Mouse (Mus musculus): ENCODE data around the gene Gja4. TPM values are rescaled to one million over a fixed set of nuclear protein-coding genes. Genes with fewer than 3 reads are reported as not detected.

The Gja4 gene
- polyA plus RNA-seq, 1 experiment from 2014 or later, result 25.4 TPM

DNA sequence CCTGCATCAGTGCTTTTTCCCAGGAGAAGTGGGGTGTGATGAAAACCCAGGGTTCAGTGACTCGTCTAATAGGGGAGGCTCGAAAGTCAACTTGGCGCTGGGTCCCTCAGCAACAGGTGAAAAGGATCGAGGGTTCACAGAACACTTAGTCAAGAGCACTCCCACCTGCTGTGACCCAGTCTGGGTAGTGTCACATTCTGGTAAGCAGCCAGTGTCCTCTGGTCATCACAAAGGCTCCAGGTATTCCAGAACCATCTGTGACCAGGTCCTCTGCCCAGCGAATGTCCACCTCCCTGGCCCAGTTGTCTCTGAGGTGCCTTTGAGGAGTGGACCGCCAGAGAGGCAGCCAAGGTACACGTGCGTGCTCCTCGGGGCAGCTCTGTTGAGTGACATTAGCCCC lies 2.3 kb downstream of the Gja4 start:
- H3K4me2 ChIP-seq (replicated peaks), result no peak overlapping the region
- 70% methylated on average over 9 of the region's 9 CpGs for WGBS
- H3K9ac ChIP-seq, result no peak overlapping the region
- no peak overlapping the region for H3K27ac ChIP-seq
- H3K4me3 ChIP-seq (replicated peaks; ENCODE audit: low read length), result no peak overlapping the region
- H3K27me3 ChIP-seq (ENCODE audit: control insufficient read depth, insufficient read depth, low read length), result no peaks in the 10 kb centered on the region; the same call in 1 of the 2 replicates
- H3K9me3 ChIP-seq (ENCODE audit: control insufficient read depth, low read length), result no peaks in the 10 kb centered on the region
- DNase-seq (ENCODE audit: low spot score) (no peak), ATAC-seq (ENCODE audit: low FRiP score) (no peak)
- no peaks in the 10 kb centered on the region for H3K36me3 ChIP-seq (replicated peaks; ENCODE audit: control insufficient read depth, insufficient read depth)
- no peaks in the 10 kb centered on the region for H3K4me1 ChIP-seq (replicated peaks; ENCODE audit: control insufficient read depth, insufficient read depth, low read length)

DNA sequence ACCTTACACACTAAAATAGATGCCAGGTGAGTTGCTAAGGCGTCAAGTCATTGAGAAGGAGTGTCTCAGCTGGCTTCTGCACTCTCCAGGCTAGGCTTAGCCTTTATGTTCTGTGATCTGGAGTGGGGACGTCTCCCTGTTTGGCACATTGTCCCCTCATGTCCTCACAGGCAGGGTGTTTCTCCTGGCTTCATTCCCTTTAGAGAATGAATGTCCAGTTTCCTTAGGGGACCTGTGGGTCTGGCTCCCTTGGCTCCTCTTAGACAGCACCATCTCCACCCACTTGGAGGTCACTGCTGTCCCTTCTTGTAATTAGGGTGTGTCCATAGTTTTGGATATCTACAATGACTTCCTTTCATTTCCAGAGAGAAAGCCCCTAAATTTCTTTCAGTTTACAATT lies 6.9 kb downstream of the Gja4 start:
- H3K9me3 ChIP-seq (ENCODE audit: control insufficient read depth, low read length), result no peaks in the 10 kb centered on the region
- H3K27ac ChIP-seq, result no peak overlapping the region
- H3K9ac ChIP-seq, result no peak overlapping the region
- no peak overlapping the region for H3K4me2 ChIP-seq (replicated peaks)
- ATAC-seq (ENCODE audit: low FRiP score) (no peak), DNase-seq (ENCODE audit: low spot score) (no peak)
- no peaks in the 10 kb centered on the region for H3K36me3 ChIP-seq (replicated peaks; ENCODE audit: control insufficient read depth, insufficient read depth)
- 64% methylated on average over 2 of the region's 2 CpGs for WGBS
- H3K4me3 ChIP-seq (replicated peaks; ENCODE audit: low read length), result no peak overlapping the region
- no peaks in the 10 kb centered on the region for H3K4me1 ChIP-seq (replicated peaks; ENCODE audit: control insufficient read depth, insufficient read depth, low read length)
- H3K27me3 ChIP-seq (ENCODE audit: control insufficient read depth, insufficient read depth, low read length), result no peaks in the 10 kb centered on the region

DNA sequence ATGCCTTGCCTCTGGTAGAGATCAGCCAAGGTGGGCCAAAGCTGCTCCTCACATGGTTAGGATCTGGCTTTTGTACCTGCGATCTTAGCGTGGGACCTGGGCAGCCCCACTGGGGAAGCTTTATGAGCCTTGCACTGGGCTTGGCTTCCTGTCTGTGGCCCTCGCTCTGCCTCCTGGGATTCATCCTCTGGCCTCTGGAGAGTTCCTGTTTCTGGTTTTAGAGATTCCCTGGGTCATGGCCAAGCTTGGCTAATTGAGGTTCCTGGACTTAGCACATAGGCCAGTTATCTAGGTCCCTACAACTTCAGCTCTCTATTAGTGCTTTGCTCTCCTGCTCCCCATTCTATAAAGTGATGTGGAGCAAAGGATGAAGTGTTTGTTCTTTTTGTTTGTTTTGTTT lies 10.0 kb downstream of the Gja4 start:
- no peaks in the 10 kb centered on the region for H3K9me3 ChIP-seq (ENCODE audit: control insufficient read depth, low read length)
- no peak overlapping the region for H3K4me3 ChIP-seq (replicated peaks; ENCODE audit: low read length)
- H3K9ac ChIP-seq, result no peak overlapping the region
- ATAC-seq (ENCODE audit: low FRiP score) (no peak), DNase-seq (ENCODE audit: low spot score) (no peak)
- H3K4me1 ChIP-seq (replicated peaks; ENCODE audit: control insufficient read depth, insufficient read depth, low read length), result no peaks in the 10 kb centered on the region
- H3K27me3 ChIP-seq (ENCODE audit: control insufficient read depth, insufficient read depth, low read length), result no peaks in the 10 kb centered on the region
- 72% methylated on average over 3 of the region's 3 CpGs for WGBS
- no peak overlapping the region for H3K4me2 ChIP-seq (replicated peaks)
- H3K36me3 ChIP-seq (replicated peaks; ENCODE audit: control insufficient read depth, insufficient read depth), result no peaks in the 10 kb centered on the region
- H3K27ac ChIP-seq, result no peak overlapping the region

DNA sequence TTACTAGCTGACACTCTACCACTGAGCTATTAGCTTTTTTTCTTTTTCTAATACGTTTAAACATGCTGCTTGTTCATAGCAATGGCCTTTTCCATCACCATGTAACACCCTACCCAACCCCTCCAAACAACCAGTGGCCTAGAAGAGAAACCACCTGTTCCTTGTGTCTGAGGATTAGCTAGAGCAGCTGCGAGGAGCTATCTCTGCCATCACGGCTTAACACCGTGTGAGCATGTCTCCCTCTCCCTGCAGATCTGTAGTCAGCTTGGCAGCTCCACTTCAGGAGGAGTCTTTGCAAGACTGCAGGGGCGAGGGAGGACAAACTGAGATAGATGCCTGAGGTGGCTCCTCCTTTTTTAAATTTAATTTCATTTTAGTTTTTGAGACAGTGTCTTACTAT lies 13.3 kb downstream of the Gja4 start:
- 74% methylated on average over 5 of the region's 5 CpGs for WGBS
- Histone ChIP-seq H3K36me3 (replicated peaks; ENCODE audit: control insufficient read depth, insufficient read depth) (no peaks in the 10 kb centered on the region), H3K9ac (no peak overlapping the region), H3K27ac (no peak overlapping the region), H3K9me3 (ENCODE audit: control insufficient read depth, low read length) (no peaks in the 10 kb centered on the region), H3K4me3 (replicated peaks; ENCODE audit: low read length) (no peak overlapping the region), H3K4me2 (replicated peaks) (no peak overlapping the region), H3K4me1 (replicated peaks; ENCODE audit: control insufficient read depth, insufficient read depth, low read length) (no peaks in the 10 kb centered on the region), H3K27me3 (ENCODE audit: control insufficient read depth, insufficient read depth, low read length) (no peaks in the 10 kb centered on the region)
- DNase-seq (ENCODE audit: low spot score), result no peak
- no peak for ATAC-seq (ENCODE audit: low FRiP score)

DNA sequence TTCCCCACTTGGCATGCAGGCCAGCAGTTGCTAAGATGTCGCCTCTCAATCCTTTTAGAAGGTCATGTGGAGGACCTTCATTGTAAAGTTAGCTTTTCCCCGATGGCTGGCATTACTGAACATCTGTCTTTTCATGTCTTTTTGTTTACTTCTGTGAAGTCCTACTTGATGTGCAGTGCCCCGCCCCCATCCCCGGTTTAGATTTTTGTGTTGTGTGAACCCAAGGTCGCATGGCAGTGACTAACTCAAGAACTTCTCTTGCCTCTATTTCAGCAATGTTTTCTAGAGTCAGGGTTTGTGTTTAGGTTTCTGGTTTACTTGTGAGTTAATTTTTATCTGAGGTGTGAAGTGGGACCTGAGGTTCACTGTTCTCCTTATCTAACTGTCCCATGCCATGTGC lies 21.2 kb downstream of the Gja4 start:
- 58% methylated on average over 5 of the region's 5 CpGs for WGBS
- no peak for DNase-seq (ENCODE audit: low spot score)

DNA sequence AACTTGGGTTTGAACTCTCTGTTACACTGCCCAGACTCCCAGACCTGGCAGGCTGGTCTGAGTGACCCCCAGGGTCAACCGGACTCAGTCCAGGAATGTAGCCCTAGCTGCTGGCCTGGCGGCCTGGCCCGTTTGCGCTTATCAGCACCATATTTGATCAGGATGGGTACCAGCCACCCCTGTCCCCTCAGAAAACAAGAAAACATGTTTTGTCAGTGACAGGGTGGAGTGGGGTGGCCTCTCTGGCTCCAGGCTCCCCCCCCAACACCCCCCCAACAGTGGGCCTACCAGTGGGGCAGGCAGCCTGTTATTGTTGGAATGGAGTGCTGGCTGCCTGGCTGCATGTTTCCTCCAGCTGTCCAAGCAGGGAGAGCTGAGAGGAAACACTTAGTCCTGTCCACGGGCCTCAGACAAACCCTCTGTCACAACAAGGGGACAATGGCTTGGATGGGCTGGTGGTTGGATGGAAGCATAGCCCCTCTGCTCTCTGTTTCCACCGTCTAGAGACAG lies 24.7 kb downstream of the Gja4 start:
- H3K4me2 ChIP-seq (replicated peaks), result no peak overlapping the region
- no peak overlapping the region for H3K9ac ChIP-seq
- no peaks in the 10 kb centered on the region for H3K36me3 ChIP-seq (replicated peaks; ENCODE audit: control insufficient read depth, insufficient read depth)
- H3K4me3 ChIP-seq (replicated peaks; ENCODE audit: low read length), result no peak overlapping the region
- H3K4me1 ChIP-seq (replicated peaks; ENCODE audit: control insufficient read depth, insufficient read depth, low read length), result no peaks in the 10 kb centered on the region
- no peak for DNase-seq (ENCODE audit: low spot score)
- no peaks in the 10 kb centered on the region for H3K9me3 ChIP-seq (ENCODE audit: control insufficient read depth, low read length)
- no peak for ATAC-seq (ENCODE audit: low FRiP score)
- 79% methylated on average over 6 of the region's 6 CpGs for WGBS
- no peaks in the 10 kb centered on the region for H3K27me3 ChIP-seq (ENCODE audit: control insufficient read depth, insufficient read depth, low read length)
- no peak overlapping the region for H3K27ac ChIP-seq

More for the DNA sequence above, 21.2 kb downstream of the Gja4 start:
- H3K36me3 ChIP-seq (replicated peaks; ENCODE audit: control insufficient read depth, insufficient read depth), result no peaks in the 10 kb centered on the region
- H3K4me2 ChIP-seq (replicated peaks), result no peak overlapping the region
- no peaks in the 10 kb centered on the region for H3K9me3 ChIP-seq (ENCODE audit: control insufficient read depth, low read length)
- ATAC-seq (ENCODE audit: low FRiP score), result no peak
- no peak overlapping the region for H3K4me3 ChIP-seq (replicated peaks; ENCODE audit: low read length)
- no peak overlapping the region for H3K9ac ChIP-seq
- no peaks in the 10 kb centered on the region for H3K4me1 ChIP-seq (replicated peaks; ENCODE audit: control insufficient read depth, insufficient read depth, low read length)
- H3K27me3 ChIP-seq (ENCODE audit: control insufficient read depth, insufficient read depth, low read length), result no peaks in the 10 kb centered on the region
- no peak overlapping the region for H3K27ac ChIP-seq

DNA sequence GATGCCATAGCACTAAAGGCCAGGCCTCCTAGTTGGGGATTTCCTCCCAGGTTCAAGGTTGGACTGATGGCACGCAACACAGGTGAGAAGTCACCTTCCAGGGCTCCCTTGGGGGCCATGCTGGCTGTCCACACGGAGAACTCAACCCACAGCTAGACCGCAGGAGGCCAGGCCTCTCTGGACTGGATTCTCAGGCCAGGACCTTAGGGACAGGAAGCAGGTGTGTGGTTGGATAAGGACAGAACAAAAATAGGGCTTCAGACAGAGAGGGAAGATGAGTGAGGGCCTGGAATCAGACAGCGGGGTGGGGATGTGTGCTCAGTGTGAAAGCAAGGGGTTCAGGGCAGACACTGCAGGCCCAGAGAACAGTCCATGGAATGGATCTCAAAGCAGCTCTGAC lies 26.9 kb downstream of the Gja4 start:
- 69% methylated on average over 4 of the region's 4 CpGs for WGBS

DNA sequence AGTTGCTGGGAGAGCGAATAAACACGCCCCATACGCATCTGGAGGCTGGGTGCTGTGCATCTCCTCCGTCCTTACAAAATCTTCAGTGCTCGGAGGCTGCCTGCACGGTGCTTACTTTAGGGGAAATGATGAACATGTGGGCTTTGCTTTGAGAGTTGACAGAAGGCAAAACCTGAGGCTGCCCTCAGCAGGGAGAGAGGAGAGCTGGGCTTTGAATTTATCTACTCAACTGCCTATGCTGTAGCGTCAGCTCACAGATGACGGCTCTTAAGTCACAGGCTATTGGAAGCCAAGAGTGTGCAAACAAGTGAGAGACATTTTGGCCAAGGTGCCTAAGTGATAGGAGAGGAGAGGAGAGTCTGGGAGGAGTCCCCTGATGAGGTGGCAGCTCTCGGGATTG lies 34.6 kb downstream of the Gja4 start:
- no peaks in the 10 kb centered on the region for H3K27me3 ChIP-seq (ENCODE audit: control insufficient read depth, insufficient read depth, low read length)
- no peak overlapping the region for H3K4me3 ChIP-seq (replicated peaks; ENCODE audit: low read length)
- H3K36me3 ChIP-seq (replicated peaks; ENCODE audit: control insufficient read depth, insufficient read depth), result no peaks in the 10 kb centered on the region
- no peaks in the 10 kb centered on the region for H3K4me1 ChIP-seq (replicated peaks; ENCODE audit: control insufficient read depth, insufficient read depth, low read length)
- H3K9me3 ChIP-seq (ENCODE audit: control insufficient read depth, low read length), result no peaks in the 10 kb centered on the region
- H3K27ac ChIP-seq, result no peak overlapping the region
- no peak for ATAC-seq (ENCODE audit: low FRiP score)
- no peak overlapping the region for H3K4me2 ChIP-seq (replicated peaks)
- 81% methylated on average over 9 of the region's 9 CpGs for WGBS
- DNase-seq (ENCODE audit: low spot score), result no peak
- H3K9ac ChIP-seq, result no peak overlapping the region

More for the DNA sequence above, 26.9 kb downstream of the Gja4 start:
- Histone ChIP-seq H3K27ac (no peak overlapping the region), H3K4me2 (replicated peaks) (no peak overlapping the region), H3K36me3 (replicated peaks; ENCODE audit: control insufficient read depth, insufficient read depth) (no peaks in the 10 kb centered on the region), H3K4me3 (replicated peaks; ENCODE audit: low read length) (no peak overlapping the region), H3K4me1 (replicated peaks; ENCODE audit: control insufficient read depth, insufficient read depth, low read length) (no peaks in the 10 kb centered on the region), H3K9ac (no peak overlapping the region), H3K27me3 (ENCODE audit: control insufficient read depth, insufficient read depth, low read length) (no peaks in the 10 kb centered on the region), H3K9me3 (ENCODE audit: control insufficient read depth, low read length) (no peaks in the 10 kb centered on the region)
- DNase-seq (ENCODE audit: low spot score), result no peak
- no peak for ATAC-seq (ENCODE audit: low FRiP score)

DNA sequence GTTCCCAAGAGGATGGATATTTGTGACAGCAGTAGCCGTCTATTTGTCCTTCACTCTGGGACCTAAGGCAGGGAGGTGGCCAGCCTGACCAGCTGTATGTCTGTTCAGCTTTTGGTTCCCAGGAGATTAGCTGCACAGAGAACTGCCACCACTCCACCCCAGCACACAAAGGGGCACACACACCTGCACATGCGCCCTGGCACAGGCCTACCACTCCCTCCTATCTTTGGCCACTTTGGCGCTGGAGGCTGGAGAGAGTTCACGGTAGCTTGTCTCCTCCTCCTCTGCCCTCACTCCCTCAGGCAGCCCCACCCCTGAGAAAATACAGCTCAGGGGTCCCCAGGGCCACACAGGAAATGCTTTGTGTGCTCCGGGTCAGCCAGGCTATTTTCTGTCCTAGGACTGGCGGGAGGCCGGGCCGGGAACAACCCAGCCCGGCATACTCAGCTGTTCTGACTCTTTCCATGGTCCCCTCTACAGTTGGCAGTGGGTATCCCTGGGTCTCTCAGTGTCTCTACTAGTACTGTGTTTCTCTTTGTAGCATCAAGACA lies 35.3 kb downstream of the Gja4 start:
- ATAC-seq (ENCODE audit: low FRiP score) (no peak), DNase-seq (ENCODE audit: low spot score) (no peak)
- no peaks in the 10 kb centered on the region for H3K4me1 ChIP-seq (replicated peaks; ENCODE audit: control insufficient read depth, insufficient read depth, low read length)
- no peak overlapping the region for H3K4me2 ChIP-seq (replicated peaks)
- H3K9ac ChIP-seq, result no peak overlapping the region
- WGBS, result 61% methylated on average over 9 of the region's 9 CpGs
- no peaks in the 10 kb centered on the region for H3K9me3 ChIP-seq (ENCODE audit: control insufficient read depth, low read length)
- no peak overlapping the region for H3K4me3 ChIP-seq (replicated peaks; ENCODE audit: low read length)
- no peak overlapping the region for H3K27ac ChIP-seq
- H3K36me3 ChIP-seq (replicated peaks; ENCODE audit: control insufficient read depth, insufficient read depth), result no peaks in the 10 kb centered on the region
- H3K27me3 ChIP-seq (ENCODE audit: control insufficient read depth, insufficient read depth, low read length), result no peaks in the 10 kb centered on the region

DNA sequence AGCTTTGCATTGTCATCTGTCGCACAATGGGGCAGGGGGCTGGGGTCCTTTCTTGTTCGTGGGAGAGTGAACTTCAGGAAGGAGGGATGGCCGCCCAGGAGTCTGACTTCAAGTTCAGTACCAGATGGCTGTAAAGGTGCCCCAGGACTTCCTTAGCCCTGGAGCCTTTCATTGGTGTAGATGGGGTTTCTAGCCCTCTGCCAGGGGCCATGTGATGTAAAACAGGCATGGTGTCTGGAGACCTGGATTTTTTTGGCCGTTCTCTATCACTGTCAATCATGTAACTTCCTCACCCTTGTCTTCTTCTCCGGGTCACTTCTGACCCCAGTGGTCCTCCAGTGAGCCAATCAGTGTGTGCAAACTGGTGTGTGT lies 49.7 kb downstream of the Gja4 start:
- Histone ChIP-seq H3K9ac (no peak overlapping the region), H3K4me3 (replicated peaks; ENCODE audit: low read length) (no peak overlapping the region), H3K27ac (peak overlapping the region; percentile 20; the same call in 1 of the 2 replicates), H3K36me3 (replicated peaks; ENCODE audit: control insufficient read depth, insufficient read depth) (no peaks in the 10 kb centered on the region), H3K4me1 (replicated peaks; ENCODE audit: control insufficient read depth, insufficient read depth, low read length) (no peaks in the 10 kb centered on the region), H3K27me3 (ENCODE audit: control insufficient read depth, insufficient read depth, low read length) (no peaks in the 10 kb centered on the region), H3K4me2 (replicated peaks) (no peak overlapping the region), H3K9me3 (ENCODE audit: control insufficient read depth, low read length) (no peaks in the 10 kb centered on the region)
- ATAC-seq (ENCODE audit: low FRiP score) (no peak), DNase-seq (ENCODE audit: low spot score) (no peak)
- 44% methylated on average over 5 of the region's 5 CpGs for WGBS
